Mouse (Mus musculus) thymus, postnatal 25 days (tissue): ENCODE measurements around the gene Cux1.

Source experiments
- DNase-seq: peaks from one replicate; pipeline ENCODE4 v3.0.0; 2022

Cux1 gene

GRCm38 (mm10) chr5:136567176-136568025, at the start of gene Cux1:
Cux1 (minus strand) TSS chr5:136567490.
- peak; percentile 88 for DNase-seq

GRCm38 (mm10) chr5:136612391-136612790, 45.1 kb upstream of the Cux1 start:
- DNase-seq = no peak

GRCm38 (mm10) chr5:136608814-136609434, 41.6 kb upstream of the Cux1 start:
- DNase-seq = no peak

- DNase-seq = no peak
These were observed 37.9 kb upstream of the Cux1 start for GRCm38 (mm10) chr5:136605144-136605543.

- peak; percentile 38 for DNase-seq
These were observed 36.1 kb upstream of the Cux1 start for GRCm38 (mm10) chr5:136603176-136603964.

- no peak for DNase-seq
These were observed 33.2 kb upstream of the Cux1 start for GRCm38 (mm10) chr5:136600511-136600910.

- no peak for DNase-seq
These were observed 27.7 kb upstream of the Cux1 start for GRCm38 (mm10) chr5:136594896-136595540.

GRCm38 (mm10) chr5:136591816-136592499, 24.7 kb upstream of the Cux1 start:
- DNase-seq = no peak

GRCm38 (mm10) chr5:136589002-136589401, 21.7 kb upstream of the Cux1 start:
- no peak for DNase-seq

GRCm38 (mm10) chr5:136588471-136588870, 21.2 kb upstream of the Cux1 start:
- DNase-seq = no peak

GRCm38 (mm10) chr5:136584676-136585285, 17.5 kb upstream of the Cux1 start:
- DNase-seq = no peak

- no peak for DNase-seq
These were observed 16.6 kb upstream of the Cux1 start for GRCm38 (mm10) chr5:136583666-136584464.

- no peak for DNase-seq
These were observed 16.0 kb upstream of the Cux1 start for GRCm38 (mm10) chr5:136583256-136583655.

- DNase-seq = no peak
These were observed 14.9 kb upstream of the Cux1 start for GRCm38 (mm10) chr5:136582201-136582600.

- DNase-seq = no peak
These were observed 14.3 kb upstream of the Cux1 start for GRCm38 (mm10) chr5:136581625-136582024.

- DNase-seq = peak; percentile 82
These were observed 13.9 kb upstream of the Cux1 start for GRCm38 (mm10) chr5:136581166-136581565.

GRCm38 (mm10) chr5:136578201-136578600, 10.9 kb upstream of the Cux1 start:
- no peak for DNase-seq

GRCm38 (mm10) chr5:136570171-136570570, 2.9 kb upstream of the Cux1 start:
- no peak for DNase-seq

- DNase-seq = peak; percentile 88
These were observed 1.5 kb upstream of the Cux1 start for GRCm38 (mm10) chr5:136568776-136569175.

GRCm38 (mm10) chr5:136568026-136568765, 906 bp upstream of the Cux1 start:
- peak; percentile 77 for DNase-seq
